Mouse (Mus musculus) MEL (cell line): ENCODE measurements around the gene Gm49387. TPM values are rescaled to one million over a fixed set of nuclear protein-coding genes. Genes with fewer than 3 reads are reported as not detected.

Source experiments
- DNase-seq: peaks from one replicate; pipeline ENCODE4 v3.0.0; 2011; ENCODE audit warnings: low read depth, low spot score
- H3K27ac ChIP-seq: 2 replicates; pipeline ENCODE4 v1.5.1; 2012; ENCODE audit warnings: low read depth, mild to moderate bottlenecking, control low read depth, low read length, moderate library complexity; ENCODE audit not compliant: control insufficient read depth
- H3K27me3 ChIP-seq, 2 experiments: fragments of 150-350 bp in 1 of 2; sonication (generic) in 1 of 2; 2 replicates each; pipeline ENCODE4 v1.6.1; 2012; ENCODE audit warnings: low read length in 2 of 2, mild to moderate bottlenecking in 2 of 2, improper control_type of control experiment in 1 of 2, moderate library complexity in 1 of 2; ENCODE audit not compliant: insufficient read depth in 2 of 2, control insufficient read depth in 1 of 2
- H3K36me3 ChIP-seq, 2 experiments: 2 replicates each; pipeline ENCODE4 v1.6.1; 2012 to 2014; ENCODE audit warnings: low read length in 2 of 2, improper control_type of control experiment in 1 of 2, inconsistent platforms in 1 of 2, mild to moderate bottlenecking in 1 of 2; ENCODE audit not compliant: insufficient read depth in 2 of 2, control insufficient read depth in 1 of 2
- H3K4me1 ChIP-seq, 2 experiments: fragments of 150-350 bp in 1 of 2; sonication (generic) in 1 of 2; 2 replicates each; pipeline ENCODE4 v1.6.1; 2012; ENCODE audit warnings: low read length in 2 of 2, improper control_type of control experiment in 1 of 2, mild to moderate bottlenecking in 1 of 2; ENCODE audit not compliant: insufficient read depth in 2 of 2, control insufficient read depth in 1 of 2
- H3K4me3 ChIP-seq, 2 experiments: fragments of 150-350 bp in 1 of 2; sonication (generic) in 1 of 2; 2 replicates each; pipeline ENCODE4 v1.5.1; 2012; ENCODE audit warnings: low read depth in 2 of 2, low read length in 2 of 2, mild to moderate bottlenecking in 2 of 2, moderate library complexity in 2 of 2, control low read depth in 1 of 2, improper control_type of control experiment in 1 of 2; ENCODE audit not compliant: control insufficient read depth in 1 of 2, insufficient read depth in 1 of 2
- H3K79me2 ChIP-seq: 2 replicates; pipeline ENCODE4 v1.6.1; 2012; ENCODE audit warnings: mild to moderate bottlenecking, low read length, moderate library complexity; ENCODE audit not compliant: control insufficient read depth, poor library complexity, insufficient read depth
- H3K9ac ChIP-seq: 2 replicates; pipeline ENCODE4 v1.6.1; 2012; ENCODE audit warnings: low read depth, mild to moderate bottlenecking, control low read depth, low read length, moderate library complexity; ENCODE audit not compliant: control insufficient read depth, poor library complexity, severe bottlenecking
- H3K9me3 ChIP-seq: fragments of 150-350 bp; sonication (generic); replicated peaks from 2 replicates; pipeline ENCODE4 v1.6.1; 2012; ENCODE audit warnings: mild to moderate bottlenecking, low read length, improper control_type of control experiment, moderate library complexity; ENCODE audit not compliant: insufficient read depth
- CHD1 ChIP-seq: IDR thresholded peaks from 2 replicates; pipeline ENCODE4 v1.6.1; 2012; ENCODE audit warnings: low read depth, mild to moderate bottlenecking, inconsistent platforms, low read length, improper control_type of control experiment
- CHD2 ChIP-seq: IDR thresholded peaks from 2 replicates; pipeline ENCODE4 v1.6.1; 2011; ENCODE audit warnings: low read length, improper control_type of control experiment
- EP300 ChIP-seq, 2 experiments: IDR thresholded peaks; 2 replicates each; pipeline ENCODE4 v1.6.1; 2011; ENCODE audit warnings: improper control_type of control experiment in 2 of 2, low read length in 2 of 2, low read depth in 1 of 2, mild to moderate bottlenecking in 1 of 2
- ETS1 ChIP-seq: IDR thresholded peaks from 2 replicates; pipeline ENCODE4 v1.6.1; 2012; ENCODE audit warnings: low read depth, mild to moderate bottlenecking, inconsistent platforms, low read length, improper control_type of control experiment, moderate library complexity
- MAX ChIP-seq: IDR thresholded peaks from 2 replicates; pipeline ENCODE4 v1.6.1; 2011; ENCODE audit warnings: low read length, improper control_type of control experiment
- MEF2A ChIP-seq: IDR thresholded peaks from 2 replicates; pipeline ENCODE4 v1.6.1; 2014; ENCODE audit warnings: low read depth, mild to moderate bottlenecking, inconsistent platforms, low read length, improper control_type of control experiment; ENCODE audit not compliant: poor library complexity, insufficient replicate concordance, severe bottlenecking; ENCODE audit errors: extremely low read depth
- MXI1 ChIP-seq: IDR thresholded peaks from 2 replicates; pipeline ENCODE4 v1.6.1; 2011; ENCODE audit warnings: mild to moderate bottlenecking, low read depth, low read length, improper control_type of control experiment
- POLR2A ChIP-seq, 2 experiments: IDR thresholded peaks; 2 replicates each; pipeline ENCODE4 v1.6.1; 2011 to 2012; ENCODE audit warnings: low read length in 2 of 2, mild to moderate bottlenecking in 2 of 2, control low read depth in 1 of 2, improper control_type of control experiment in 1 of 2, low read depth in 1 of 2, moderate library complexity in 1 of 2; ENCODE audit not compliant: control insufficient read depth in 1 of 2, insufficient read depth in 1 of 2, poor library complexity in 1 of 2
- POLR2AphosphoS5 ChIP-seq: IDR thresholded peaks from 2 replicates; pipeline ENCODE4 v1.6.1; 2012; ENCODE audit warnings: low read depth, borderline replicate concordance, mild to moderate bottlenecking, inconsistent platforms, low read length, moderate library complexity, mixed read lengths
- SIN3A ChIP-seq: IDR thresholded peaks from 2 replicates; pipeline ENCODE4 v1.6.1; 2012; ENCODE audit warnings: low read length, improper control_type of control experiment, inconsistent platforms
- SMC3 ChIP-seq: IDR thresholded peaks from 2 replicates; pipeline ENCODE4 v1.6.1; 2011; ENCODE audit warnings: low read depth, low read length, improper control_type of control experiment
- TCF12 ChIP-seq: IDR thresholded peaks from 2 replicates; pipeline ENCODE4 v1.6.1; 2014; ENCODE audit warnings: low read depth, mild to moderate bottlenecking, inconsistent platforms, low read length, improper control_type of control experiment, moderate library complexity
- USF2 ChIP-seq, 2 experiments: IDR thresholded peaks; 2 replicates each; pipeline ENCODE4 v1.6.1; 2011 to 2012; ENCODE audit warnings: improper control_type of control experiment in 2 of 2, low read length in 2 of 2, borderline replicate concordance in 1 of 2, inconsistent platforms in 1 of 2, low read depth in 1 of 2, mild to moderate bottlenecking in 1 of 2; ENCODE audit not compliant: insufficient read depth in 1 of 2
- ZC3H11A ChIP-seq: IDR thresholded peaks from 2 replicates; pipeline ENCODE4 v1.6.1; 2012; ENCODE audit warnings: low read depth, mild to moderate bottlenecking, inconsistent platforms, low read length, improper control_type of control experiment
- ZMIZ1 ChIP-seq: IDR thresholded peaks from 2 replicates; pipeline ENCODE4 v1.6.1; 2012; ENCODE audit warnings: low read depth, mild to moderate bottlenecking, inconsistent platforms, low read length, improper control_type of control experiment, moderate library complexity
- ZNF384 ChIP-seq: IDR thresholded peaks from 2 replicates; pipeline ENCODE4 v1.6.1; 2012; ENCODE audit warnings: low read depth, mild to moderate bottlenecking, inconsistent platforms, low read length, improper control_type of control experiment
- polyA plus RNA-seq, 2 experiments: library from polyadenylated mRNA; stranded (reverse) in 1 of 2; unstranded in 1 of 2; fragments of >175 nt in 1 of 2; fragments of >200 nt in 1 of 2; gene quantifications; 2 replicates each; pipeline versions ENCODE4 v1.2.1 to v1.2.4; 2012; ENCODE audit warnings: low replicate concordance in 2 of 2, low read depth in 1 of 2; ENCODE audit not compliant: insufficient read length in 2 of 2, insufficient read depth in 1 of 2, missing spikeins in 1 of 2
- total RNA-seq: library from RNA; depleted of rRNA; stranded (reverse); fragments of 300-350 nt; gene quantifications from 2 replicates; pipeline ENCODE4 v1.2.3, GENCODE M21; 2012

Gm49387 gene
- total and polyA plus RNA-seq, 3 experiments = 0.14 TPM; not detected in 2

DNA sequence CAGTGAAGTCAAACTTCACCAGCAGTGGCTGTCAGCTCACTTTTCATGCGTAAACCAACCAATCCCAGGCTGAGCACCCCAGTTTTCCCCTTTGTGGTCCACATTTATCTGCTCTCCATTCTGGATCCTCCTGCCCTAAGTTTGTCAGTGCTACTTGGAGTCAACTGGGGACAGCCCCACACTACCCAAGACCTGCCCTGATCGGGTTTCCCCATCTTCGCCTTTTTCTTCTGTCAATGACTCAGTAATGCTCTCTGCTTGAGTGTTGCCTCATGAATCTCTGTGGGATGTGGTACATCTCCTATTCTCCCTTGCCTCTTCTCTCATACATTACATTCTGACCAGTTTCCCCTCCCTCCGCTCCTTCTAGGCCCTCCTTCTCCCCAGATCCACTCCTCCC lies 43.2 kb downstream of the Gm49387 start:
- no peaks in the 10 kb centered on the region for H3K9me3 ChIP-seq
- no peak overlapping the region for H3K27ac ChIP-seq
- H3K79me2 ChIP-seq = no peaks in the 10 kb centered on the region
- no peaks in the 10 kb centered on the region for H3K27me3 ChIP-seq
- H3K9ac ChIP-seq = no peak overlapping the region
- no peak for TF ChIP-seq POLR2AphosphoS5
- no peak for TF ChIP-seq POLR2A (IDR thresholded peaks at IDR 0.05; ENCODE audit: control insufficient read depth in 1 of 2, insufficient read depth in 1 of 2, low read depth in 1 of 2, low read length in 2 of 2, poor library complexity in 1 of 2)
- no peak for TF ChIP-seq ZC3H11A
- no peak for TF ChIP-seq EP300 (IDR thresholded peaks at IDR 0.05; ENCODE audit: low read depth in 1 of 2, low read length in 2 of 2)
- TF ChIP-seq SIN3A = no peak
- no peak for TF ChIP-seq ZNF384
- no peak for TF ChIP-seq MXI1
- TF ChIP-seq ZMIZ1 = no peak
- no peak for TF ChIP-seq USF2 (IDR thresholded peaks at IDR 0.05; ENCODE audit: borderline replicate concordance in 1 of 2, insufficient read depth in 1 of 2, low read depth in 1 of 2, low read length in 2 of 2)
- H3K4me1 ChIP-seq = no peaks in the 10 kb centered on the region
- no peak overlapping the region for H3K4me3 ChIP-seq
- DNase-seq = no peak
- H3K36me3 ChIP-seq = no peaks in the 10 kb centered on the region; a peak in 1 of 4 replicates

DNA sequence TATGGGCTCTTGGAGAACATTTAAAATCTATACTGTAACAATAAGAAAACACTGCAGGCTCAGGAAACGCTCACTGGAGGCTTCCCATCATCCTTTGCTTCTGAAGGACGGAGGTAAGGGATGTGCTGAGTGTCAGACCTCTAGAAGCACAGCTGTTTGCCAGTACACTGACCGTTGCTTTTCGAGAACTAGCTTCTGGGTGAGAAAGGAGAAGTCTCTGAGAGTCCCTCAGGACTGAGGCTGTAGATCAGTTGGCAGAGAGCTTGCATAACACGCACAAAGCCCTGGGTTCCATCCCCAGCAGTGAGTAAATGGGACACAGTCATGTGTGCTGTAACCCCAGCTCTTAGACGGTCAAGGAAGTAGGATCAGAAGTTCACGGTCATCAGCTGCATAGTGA lies 44.3 kb downstream of the Gm49387 start:
- H3K27me3 ChIP-seq = no peaks in the 10 kb centered on the region
- H3K4me3 ChIP-seq = no peak overlapping the region
- no peaks in the 10 kb centered on the region for H3K9me3 ChIP-seq
- H3K27ac ChIP-seq = no peak overlapping the region
- H3K79me2 ChIP-seq = no peaks in the 10 kb centered on the region
- no peaks in the 10 kb centered on the region; a peak in 1 of 4 replicates for H3K36me3 ChIP-seq
- no peak for DNase-seq
- H3K9ac ChIP-seq = no peak overlapping the region
- no peaks in the 10 kb centered on the region for H3K4me1 ChIP-seq
- TF ChIP-seq POLR2AphosphoS5 (no peak), POLR2A (IDR thresholded peaks at IDR 0.05; ENCODE audit: control insufficient read depth in 1 of 2, insufficient read depth in 1 of 2, low read depth in 1 of 2, low read length in 2 of 2, poor library complexity in 1 of 2) (no peak), ETS1 (no peak), CHD2 (no peak), ZMIZ1 (no peak), MEF2A (no peak), MAX (no peak), SMC3 (no peak), TCF12 (no peak), CHD1 (no peak)
